Mouse (Mus musculus): ENCODE data around the gene Epha8. TPM values are rescaled to one million over a fixed set of nuclear protein-coding genes. Genes with fewer than 3 reads are reported as not detected.

Gene Epha8
- polyA plus RNA-seq, 1 experiment = not detected

Other genes with a start within 250 kb of the Epha8 start
- gene Ephb2, start 120.8 kb downstream of the Epha8 start, polyA plus RNA-seq (2012; ENCODE audit: insufficient read depth, insufficient read length, missing spikeins) = 1.4 and 1.5 TPM in 2 replicates
- gene C1qb, start 70.6 kb downstream of the Epha8 start, polyA plus RNA-seq (2012; ENCODE audit: insufficient read depth, insufficient read length, missing spikeins) = 61.3 and 65.2 TPM in 2 replicates
- 49.4 and 55.0 TPM in 2 replicates for gene C1qc, start 63.8 kb downstream of the Epha8 start, polyA plus RNA-seq (2012; ENCODE audit: insufficient read depth, insufficient read length, missing spikeins)
- gene C1qa, start 58.0 kb downstream of the Epha8 start, polyA plus RNA-seq (2012; ENCODE audit: insufficient read depth, insufficient read length, missing spikeins) = 56.5 and 75.2 TPM in 2 replicates
- 0.75 and 1.3 TPM in 2 replicates for gene Zbtb40, start 92.0 kb upstream of the Epha8 start, polyA plus RNA-seq (2012; ENCODE audit: insufficient read depth, insufficient read length, missing spikeins)